Mouse (Mus musculus): ENCODE data around the gene Heyl.

Heyl gene

GRCm38 (mm10) chr4:123233492-123234084 lies at the start of gene Heyl:
Heyl (plus strand) TSS chr4:123233556.
- DNase-seq (ENCODE audit: low spot score), result no peak

GRCm38 (mm10) chr4:123184816-123185215 lies 48.5 kb upstream of the Heyl start:
- no peak for DNase-seq (ENCODE audit: low spot score)

GRCm38 (mm10) chr4:123192336-123192735 lies 41.0 kb upstream of the Heyl start:
- no peak for DNase-seq (ENCODE audit: low spot score)

GRCm38 (mm10) chr4:123193791-123194190 lies 39.6 kb upstream of the Heyl start:
- DNase-seq (ENCODE audit: low spot score), result no peak

- DNase-seq (ENCODE audit: low spot score), result no peak
Observed at GRCm38 (mm10) chr4:123196695-123197094, 36.7 kb upstream of the Heyl start.

GRCm38 (mm10) chr4:123200771-123201185 lies 32.6 kb upstream of the Heyl start:
- DNase-seq (ENCODE audit: low spot score), result no peak

GRCm38 (mm10) chr4:123201186-123202093 lies 31.9 kb upstream of the Heyl start, which contains the start of gene Nt5c1a:
Nt5c1a (plus strand) TSS chr4:123201504.
- no peak for DNase-seq (ENCODE audit: low spot score)

GRCm38 (mm10) chr4:123202094-123202420 lies 31.3 kb upstream of the Heyl start:
- no peak for DNase-seq (ENCODE audit: low spot score)

- no peak for DNase-seq (ENCODE audit: low spot score)
Observed at GRCm38 (mm10) chr4:123207337-123207736, 26.0 kb upstream of the Heyl start.

- no peak for DNase-seq (ENCODE audit: low spot score)
Observed at GRCm38 (mm10) chr4:123210996-123211395, 22.4 kb upstream of the Heyl start.

GRCm38 (mm10) chr4:123211453-123211852 lies 21.9 kb upstream of the Heyl start:
- no peak for DNase-seq (ENCODE audit: low spot score)

GRCm38 (mm10) chr4:123212330-123212729 lies 21.0 kb upstream of the Heyl start:
- no peak for DNase-seq (ENCODE audit: low spot score)

GRCm38 (mm10) chr4:123213975-123214374 lies 19.4 kb upstream of the Heyl start:
- no peak for DNase-seq (ENCODE audit: low spot score)

- DNase-seq (ENCODE audit: low spot score), result no peak
Observed at GRCm38 (mm10) chr4:123215367-123215766, 18.0 kb upstream of the Heyl start.

GRCm38 (mm10) chr4:123216782-123217181 lies 16.6 kb upstream of the Heyl start:
- no peak for DNase-seq (ENCODE audit: low spot score)

GRCm38 (mm10) chr4:123219720-123220357 lies 13.5 kb upstream of the Heyl start:
- DNase-seq (ENCODE audit: low spot score), result no peak

GRCm38 (mm10) chr4:123220637-123221036 lies 12.7 kb upstream of the Heyl start:
- no peak for DNase-seq (ENCODE audit: low spot score)

- DNase-seq (ENCODE audit: low spot score), result no peak
Observed at GRCm38 (mm10) chr4:123223309-123223708, 10.0 kb upstream of the Heyl start.

GRCm38 (mm10) chr4:123225718-123226403 lies 7.5 kb upstream of the Heyl start:
- peak; percentile 25 for DNase-seq (ENCODE audit: low spot score)

- no peak for DNase-seq (ENCODE audit: low spot score)
Observed at GRCm38 (mm10) chr4:123227707-123228106, 5.6 kb upstream of the Heyl start.

- DNase-seq (ENCODE audit: low spot score), result no peak
Observed at GRCm38 (mm10) chr4:123228270-123228669, 5.1 kb upstream of the Heyl start.

- DNase-seq (ENCODE audit: low spot score), result no peak
Observed at GRCm38 (mm10) chr4:123229166-123229565, 4.2 kb upstream of the Heyl start.
